Mouse (Mus musculus): ENCODE data around the gene Ms4a6b.

GRCm38 (mm10) chr19:11485266-11485665 lies 31.0 kb upstream of the Ms4a6b start:
- no peak for TF ChIP-seq CTCF (IDR thresholded peaks at IDR 0.05; ENCODE audit: extremely low read depth, insufficient read depth, insufficient read length, insufficient replicate concordance)
- TF ChIP-seq POLR2A (IDR thresholded peaks at IDR 0.05; ENCODE audit: low read depth, low read length): no peak; the same call in 1 of the 2 replicates
